Comparison of ENCODE assay signal across 30 mouse cellular contexts in genomic region chr13:60646791-60647190, GRCm38 (mm10).
"Had no signal": no experiment of that assay in that cellular context is flagged by ENCODE, and none has a peak within 500 bp of the region (broad histone marks: within the 10 kb centered on the region; RNA-seq: fewer than 3 reads in every experiment).

No protein-coding gene starts in this region.

- DNase-seq: left cerebral cortex, postnatal 4 days; liver; liver, embryonic 13.5 days; lung, adult 18-20 months; lung, adult 2 months; lung, embryonic 14.5 days; lung, postnatal 10 days; lung, postnatal 14 days; lung, postnatal 36 days; midbrain, embryonic 14.5 days had no signal

- H3K4me2 ChIP-seq: limb, embryonic 12.5 days; limb, embryonic 13.5 days; limb, embryonic 15.5 days; liver, embryonic 11.5 days; liver, embryonic 12.5 days; liver, embryonic 13.5 days; liver, embryonic 15.5 days; lung, embryonic 14.5 days; lung, embryonic 15.5 days; midbrain, embryonic 11.5 days; midbrain, embryonic 12.5 days; midbrain, embryonic 13.5 days; midbrain, embryonic 15.5 days; neural tube, embryonic 12.5 days had no signal

- H3K9ac ChIP-seq: limb, embryonic 12.5 days; limb, embryonic 13.5 days; limb, embryonic 15.5 days; liver, embryonic 12.5 days; liver, embryonic 13.5 days; liver, embryonic 14.5 days; liver, embryonic 15.5 days; lung, embryonic 14.5 days; lung, embryonic 15.5 days; midbrain, embryonic 12.5 days; midbrain, embryonic 13.5 days; midbrain, embryonic 15.5 days; neural tube, embryonic 12.5 days had no signal

- H3K4me3 ChIP-seq: limb, embryonic 10.5 days; limb, embryonic 12.5 days; limb, embryonic 13.5 days; limb, embryonic 15.5 days; liver, embryonic 12.5 days; liver, embryonic 13.5 days; liver, embryonic 15.5 days; lung, embryonic 15.5 days; megakaryocyte, embryonic 14.5 days; midbrain, embryonic 10.5 days; midbrain, embryonic 12.5 days; midbrain, embryonic 13.5 days; midbrain, embryonic 15.5 days; myocyte; neural tube, embryonic 12.5 days had no signal

- H3K27ac ChIP-seq: limb, embryonic 10.5 days; limb, embryonic 12.5 days; limb, embryonic 13.5 days; limb, embryonic 15.5 days; liver, embryonic 12.5 days; liver, embryonic 13.5 days; liver, embryonic 14.5 days; liver, embryonic 15.5 days; lung, embryonic 15.5 days; macrophage; midbrain, embryonic 10.5 days; midbrain, embryonic 12.5 days; midbrain, embryonic 13.5 days; midbrain, embryonic 15.5 days; neural tube, embryonic 12.5 days had no signal

- H3K4me1 ChIP-seq: limb, embryonic 10.5 days; limb, embryonic 12.5 days; limb, embryonic 13.5 days; limb, embryonic 15.5 days; midbrain, embryonic 10.5 days; midbrain, embryonic 12.5 days; midbrain, embryonic 13.5 days; midbrain, embryonic 15.5 days; neural tube, embryonic 12.5 days had no signal

- ATAC-seq: liver, embryonic 12.5 days; lung, postnatal 0 days; midbrain, embryonic 13.5 days; midbrain, embryonic 15.5 days; midbrain, embryonic 16.5 days had no signal

- H3K36me3 ChIP-seq: limb, embryonic 10.5 days; limb, embryonic 12.5 days; liver, embryonic 12.5 days; liver, embryonic 13.5 days; liver, embryonic 15.5 days; lung, embryonic 15.5 days; midbrain, embryonic 15.5 days had no signal

- H3K27me3 ChIP-seq: limb, embryonic 12.5 days; limb, embryonic 13.5 days; limb, embryonic 15.5 days; liver, embryonic 12.5 days; liver, embryonic 13.5 days; liver, embryonic 15.5 days; lung, embryonic 15.5 days; midbrain, embryonic 12.5 days; midbrain, embryonic 13.5 days; midbrain, embryonic 15.5 days; neural tube, embryonic 12.5 days had no signal

- H3K9me3 ChIP-seq: limb, embryonic 10.5 days; limb, embryonic 12.5 days; limb, embryonic 13.5 days; limb, embryonic 15.5 days; liver, embryonic 12.5 days; liver, embryonic 13.5 days; liver, embryonic 15.5 days; lung, embryonic 15.5 days; midbrain, embryonic 10.5 days; midbrain, embryonic 12.5 days; midbrain, embryonic 13.5 days; midbrain, embryonic 15.5 days; neural tube, embryonic 12.5 days had no signal
